ENCODE assay signal across 25 mouse cellular contexts in the genomic region with DNA sequence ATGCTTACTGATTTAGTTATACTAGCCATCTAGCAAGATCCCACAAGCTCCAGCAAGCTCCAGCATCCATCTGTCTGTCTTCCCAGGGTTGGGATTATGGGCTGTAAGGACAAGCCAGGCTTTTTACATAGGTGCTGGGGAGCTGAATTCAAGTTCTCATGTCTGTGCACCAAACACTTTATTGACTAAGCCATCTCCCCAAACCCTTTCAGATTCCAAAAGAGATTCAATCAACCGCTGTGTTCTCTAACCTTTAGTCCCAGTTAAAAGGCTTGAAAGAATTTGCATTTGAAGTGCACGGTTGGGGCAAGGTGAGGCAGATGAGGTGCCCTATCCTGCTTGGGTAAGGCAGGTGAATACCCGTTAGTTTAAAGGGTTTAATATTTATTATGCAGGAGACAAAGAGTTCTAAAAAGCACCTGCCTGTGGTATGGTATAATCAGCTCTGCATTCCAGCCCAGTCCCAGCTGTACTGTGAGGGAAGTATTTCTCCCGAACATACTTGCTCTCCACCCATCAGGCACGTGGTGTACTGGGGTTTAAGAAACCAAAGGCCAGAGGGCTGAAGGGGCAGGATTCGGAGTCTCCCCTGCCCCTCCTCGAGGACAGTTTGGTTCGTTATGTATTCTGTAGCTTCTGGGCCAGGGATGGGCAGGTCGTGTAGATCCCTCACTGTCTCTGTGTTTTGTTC. TPM values are rescaled to one million over a fixed set of nuclear protein-coding genes. Genes with fewer than 3 reads are reported as not detected.
A peak's percentile ranks its signal among the peaks of the same experiment; 100 is the strongest.
DNase-seq lines count a peak whose midpoint lies in the region; ATAC-seq and TF ChIP-seq lines count a peak whose summit lies in the region.
"Had no signal": no experiment of that assay in that cellular context is flagged by ENCODE, and none has a peak within 500 bp of the region (broad histone marks: within the 10 kb centered on the region; RNA-seq: fewer than 3 reads in every experiment).

No protein-coding gene starts in this region.

- TF ChIP-seq CTCF in CH12.LX (conservative IDR thresholded peaks at IDR 0.05 in 1 of 2, IDR thresholded peaks at IDR 0.05 in 1 of 2; ENCODE audit: low read depth in 2 of 2, low read length in 2 of 2) = no peak

- H3K4me1 ChIP-seq in embryonic facial prominence, embryonic 14.5 days (ENCODE audit: control insufficient read depth, insufficient read depth, low read length) = no peaks in the 10 kb centered on the region
- peaks cover 14% of the 10 kb centered on the region for H3K4me1 ChIP-seq in embryonic facial prominence, embryonic 10.5 days
- H3K4me1 ChIP-seq in heart, embryonic 10.5 days = peaks cover 18% of the 10 kb centered on the region
- H3K4me1 ChIP-seq in CH12.LX (ENCODE audit: control insufficient read depth in 1 of 2, insufficient read depth in 2 of 2) = peaks cover 22 to 54% of the 10 kb centered on the region in 2 experiments
- H3K4me1 ChIP-seq: hindbrain, embryonic 12.5 days; hindbrain, embryonic 15.5 days had no signal

- intact Hi-C loops in heart, postnatal 14 days (cut with DNase I) = no loop called here

- H3K4me2 ChIP-seq in embryonic facial prominence, embryonic 14.5 days (ENCODE audit: low read depth, low read length) = no peak overlapping the region
- H3K4me2 ChIP-seq in CH12.LX (ENCODE audit: insufficient read depth, low read depth, poor library complexity, severe bottlenecking) = peak overlapping the region; percentile 35; the same call in 1 of the 2 replicates
- H3K4me2 ChIP-seq: embryonic facial prominence, embryonic 13.5 days; heart, embryonic 11.5 days; heart, embryonic 15.5 days; hindbrain, embryonic 12.5 days; hindbrain, embryonic 15.5 days had no signal

- dilution Hi-C loops in CH12.LX (cut with MboI; ENCODE audit: extremely low pct_ligation_motif_present, extremely low pct_unique_long_range_greater_than_20kb, low sequenced_read_pairs) = no loop called here

- 38% methylated on average over 9 of the region's 9 CpGs for WGBS in embryonic facial prominence, embryonic 14.5 days
- 44% methylated on average over 9 of the region's 9 CpGs for WGBS in embryonic facial prominence, embryonic 10.5 days
- WGBS in heart, embryonic 10.5 days = 57% methylated on average over 9 of the region's 9 CpGs

- no peak for TF ChIP-seq RAD21 in CH12.LX (IDR thresholded peaks at IDR 0.05; ENCODE audit: low read depth, low read length)

- DNase-seq in embryonic facial prominence, embryonic 14.5 days (ENCODE audit: low spot score) = no peak
- DNase-seq in embryonic facial prominence, embryonic 10.5 days (ENCODE audit: low spot score) = no peak
- DNase-seq in heart, embryonic 10.5 days (ENCODE audit: low spot score) = peak; percentile 65
- DNase-seq in heart, postnatal 14 days = no peak
- no peak for DNase-seq in CH12.LX (ENCODE audit: extremely low read depth)
- no peak for DNase-seq in gastrocnemius, postnatal 10 days
- DNase-seq: adrenal gland, adult 2 months; adrenal gland, postnatal 14 days; cerebellum, adult 11 months; cerebellum, adult 2 months; cerebellum, adult 9-11 months; cerebellum, postnatal 25 days; gastrocnemius, postnatal 14 days; heart, adult 18-20 months; kidney, adult 2 months had no signal

- TF ChIP-seq EP300 in CH12.LX (IDR thresholded peaks at IDR 0.05; ENCODE audit: low read length) = no peak

- H3K27me3 ChIP-seq in embryonic facial prominence, embryonic 14.5 days (replicated peaks; ENCODE audit: control insufficient read depth, insufficient read depth, low read length) = no peaks in the 10 kb centered on the region
- H3K27me3 ChIP-seq in embryonic facial prominence, embryonic 10.5 days (replicated peaks; ENCODE audit: low read depth, poor library complexity, severe bottlenecking) = 0 out of 2 replicates have a peak, but pooled peaks cover 4% of the 10 kb centered on the region
- no peaks in the 10 kb centered on the region for H3K27me3 ChIP-seq in heart, embryonic 10.5 days (ENCODE audit: insufficient read depth, poor library complexity, severe bottlenecking)
- H3K27me3 ChIP-seq in CH12.LX (replicated peaks) = no peaks in the 10 kb centered on the region
- H3K27me3 ChIP-seq: heart, embryonic 15.5 days; hindbrain, embryonic 15.5 days had no signal

- no peaks in the 10 kb centered on the region for H3K9me3 ChIP-seq in embryonic facial prominence, embryonic 14.5 days (ENCODE audit: control insufficient read depth, low read length)
- no peaks in the 10 kb centered on the region for H3K9me3 ChIP-seq in embryonic facial prominence, embryonic 10.5 days
- H3K9me3 ChIP-seq in heart, embryonic 10.5 days = no peaks in the 10 kb centered on the region
- peaks cover under 1% of the 10 kb centered on the region for H3K9me3 ChIP-seq in CH12.LX (replicated peaks; ENCODE audit: low read length)
- H3K9me3 ChIP-seq: embryonic facial prominence, embryonic 13.5 days; forebrain, embryonic 10.5 days; heart, embryonic 15.5 days; hindbrain, embryonic 12.5 days; hindbrain, embryonic 15.5 days had no signal

- ATAC-seq in embryonic facial prominence, embryonic 14.5 days (ENCODE audit: low read depth) = peak; percentile 62; the same call in 1 of the 2 replicates
- ATAC-seq: forebrain, embryonic 14.5 days; intestine, postnatal 0 days; Patski had no signal

- H3K79me2 ChIP-seq in CH12.LX (replicated peaks; ENCODE audit: control insufficient read depth, extremely low read depth, insufficient read depth, poor library complexity, severe bottlenecking) = no peaks in the 10 kb centered on the region

- H3K4me3 ChIP-seq in embryonic facial prominence, embryonic 14.5 days (ENCODE audit: low read depth, low read length) = no peak overlapping the region
- no peak overlapping the region for H3K4me3 ChIP-seq in embryonic facial prominence, embryonic 10.5 days
- H3K4me3 ChIP-seq in heart, embryonic 10.5 days = no peak overlapping the region
- no peak overlapping the region for H3K4me3 ChIP-seq in CH12.LX (replicated peaks in 1 of 3; ENCODE audit: low read depth in 2 of 3, low read length in 2 of 3, poor library complexity in 1 of 3)
- H3K4me3 ChIP-seq: embryonic facial prominence, embryonic 13.5 days; forebrain, embryonic 10.5 days; heart, embryonic 15.5 days; hindbrain, embryonic 12.5 days; hindbrain, embryonic 15.5 days had no signal

- no peak overlapping the region for H3K27ac ChIP-seq in embryonic facial prominence, embryonic 14.5 days (replicated peaks; ENCODE audit: low read depth, low read length)
- no peak overlapping the region for H3K27ac ChIP-seq in embryonic facial prominence, embryonic 10.5 days (replicated peaks)
- no peak overlapping the region for H3K27ac ChIP-seq in heart, embryonic 10.5 days
- H3K27ac ChIP-seq in CH12.LX (ENCODE audit: insufficient read depth, low read depth) = peak overlapping the region; percentile 22; the same call in 1 of the 2 replicates
- H3K27ac ChIP-seq: embryonic facial prominence, embryonic 13.5 days; forebrain, embryonic 10.5 days; heart, embryonic 15.5 days; hindbrain, embryonic 12.5 days; hindbrain, embryonic 15.5 days had no signal

- no peaks in the 10 kb centered on the region for H3K36me3 ChIP-seq in embryonic facial prominence, embryonic 14.5 days (ENCODE audit: control insufficient read depth, insufficient read depth, low read length)
- no peaks in the 10 kb centered on the region for H3K36me3 ChIP-seq in embryonic facial prominence, embryonic 10.5 days (replicated peaks)
- no peaks in the 10 kb centered on the region for H3K36me3 ChIP-seq in heart, embryonic 10.5 days
- H3K36me3 ChIP-seq in CH12.LX (replicated peaks in 1 of 2; ENCODE audit: control insufficient read depth in 1 of 2, insufficient read depth in 1 of 2, low read length in 1 of 2) = peaks cover 0 to under 1% of the 10 kb centered on the region in 2 experiments
- H3K36me3 ChIP-seq: embryonic facial prominence, embryonic 13.5 days; forebrain, embryonic 10.5 days; G1E; heart, embryonic 15.5 days; hindbrain, embryonic 12.5 days; hindbrain, embryonic 15.5 days had no signal

- H3K9ac ChIP-seq in embryonic facial prominence, embryonic 14.5 days (ENCODE audit: low read depth, low read length) = no peak overlapping the region
- no peak overlapping the region for H3K9ac ChIP-seq in CH12.LX (ENCODE audit: insufficient read depth, low read depth)
- H3K9ac ChIP-seq: embryonic facial prominence, embryonic 13.5 days; heart, embryonic 15.5 days; hindbrain, embryonic 12.5 days; hindbrain, embryonic 15.5 days had no signal

- no peak for TF ChIP-seq POLR2A in CH12.LX (IDR thresholded peaks at IDR 0.05; ENCODE audit: low read depth, low read length)

- in situ Hi-C loops in CH12.LX (cut with MboI; ENCODE audit: low pct_ligation_motif_present, low pct_unique_long_range_greater_than_20kb, low sequenced_read_pairs) = no loop called here

TF ChIP-seq in CH12.LX, 34 proteins besides CTCF, POLR2A, EP300 and RAD21 (continues in another document):
- no peak for TF ChIP-seq MEF2A (IDR thresholded peaks at IDR 0.05; ENCODE audit: borderline replicate concordance, low read depth, low read length)
- no peak for TF ChIP-seq JUN (IDR thresholded peaks at IDR 0.05; ENCODE audit: insufficient read depth, low read depth, low read length)
- TF ChIP-seq E2F4 (IDR thresholded peaks at IDR 0.05; ENCODE audit: insufficient replicate concordance, low read depth, low read length) = no peak
- no peak for TF ChIP-seq MAZ (IDR thresholded peaks at IDR 0.05; ENCODE audit: low read depth, low read length)
- no peak for TF ChIP-seq NRF1 (IDR thresholded peaks at IDR 0.05; ENCODE audit: low read depth, low read length)
- TF ChIP-seq USF1 (IDR thresholded peaks at IDR 0.05; ENCODE audit: low read depth, low read length) = no peak
- no peak for TF ChIP-seq ZNF384 (IDR thresholded peaks at IDR 0.05; ENCODE audit: low read depth, low read length)
- TF ChIP-seq UBTF (IDR thresholded peaks at IDR 0.05; ENCODE audit: low read depth, low read length) = no peak
- TF ChIP-seq HCFC1 (IDR thresholded peaks at IDR 0.05; ENCODE audit: low read depth, low read length) = no peak
- no peak for TF ChIP-seq KAT2A (IDR thresholded peaks at IDR 0.05; ENCODE audit: insufficient replicate concordance, low read length)
- no peak for TF ChIP-seq PAX5 (IDR thresholded peaks at IDR 0.05; ENCODE audit: low read length)
- no peak for TF ChIP-seq USF2 (conservative IDR thresholded peaks at IDR 0.05; ENCODE audit: low read depth, low read length)
- TF ChIP-seq GABPA (IDR thresholded peaks at IDR 0.05; ENCODE audit: insufficient replicate concordance, low read depth, low read length) = no peak
- no peak for TF ChIP-seq MAX (IDR thresholded peaks at IDR 0.05; ENCODE audit: low read length)

RNA-seq across cellular contexts. Expression of gene Foxn3, which starts 48.9 kb away (rescaled TPM):
- 86.3 and 93.9 TPM in 2 replicates for polyA plus RNA-seq in embryonic facial prominence, embryonic 14.5 days (2014; fragmentation: Nextera tagmentation; extraction: Ambion mirVana)
- 64.7 and 65.3 TPM in 2 replicates for polyA plus RNA-seq in embryonic facial prominence, embryonic 10.5 days (2016; fragmentation: Nextera tagmentation; extraction: Ambion mirVana)
- 60.5 and 65.2 TPM in 2 replicates for polyA plus RNA-seq in heart, embryonic 10.5 days (2016; fragmentation: Nextera tagmentation; extraction: Ambion mirVana)
- total RNA-seq in heart, postnatal 14 days (2021) = 100 to 1,000 TPM; 126 to 142 TPM
- 21.1 and 26.8 TPM in 2 replicates for total RNA-seq in CH12.LX (2012; rRNA removed)
- total RNA-seq in CH12.LX (2014; rRNA removed) = 9.7 and 10.0 TPM in 2 replicates
- polyA plus RNA-seq in CH12.LX (2012; ENCODE audit: insufficient read length, low read depth) = 11.0 and 12.5 TPM in 2 replicates
- 100 to 1,000 TPM; 227 to 232 TPM for total RNA-seq in gastrocnemius, postnatal 10 days (2021)
